Mouse (Mus musculus) spleen, adult 2 months (tissue): ENCODE data around the gene Hcfc1r1. TPM values are rescaled to one million over a fixed set of nuclear protein-coding genes. Genes with fewer than 3 reads are reported as not detected.

Source experiments
- DNase-seq, 2 experiments: peaks; one replicate each; pipeline versions ENCODE4 v3.0.0 to v3.0.0-alpha.2; 2012 to 2021; ENCODE audit warnings: low spot score in 2 of 2, low read depth in 1 of 2
- H3K27ac ChIP-seq: fragments of 200-500 bp; 2 replicates; pipeline ENCODE4 v1.5.1; 2012; ENCODE audit warnings: low read length, inconsistent platforms; ENCODE audit not compliant: insufficient read depth
- H3K27me3 ChIP-seq: fragments of 200-500 bp; 2 replicates; pipeline ENCODE4 v1.6.1; 2012; ENCODE audit warnings: mild to moderate bottlenecking, moderate library complexity, low read length, inconsistent platforms; ENCODE audit not compliant: control insufficient read depth, insufficient read depth
- H3K36me3 ChIP-seq: fragments of 200-500 bp; 2 replicates; pipeline ENCODE4 v1.6.1; 2012; ENCODE audit warnings: mild to moderate bottlenecking, low read length, inconsistent platforms; ENCODE audit not compliant: control insufficient read depth, insufficient read depth
- H3K4me1 ChIP-seq: fragments of 200-500 bp; 2 replicates; pipeline ENCODE4 v1.6.1; 2011; ENCODE audit warnings: inconsistent platforms; ENCODE audit not compliant: control insufficient read depth, insufficient read depth, insufficient read length
- H3K4me3 ChIP-seq: fragments of 200-500 bp; 2 replicates; pipeline ENCODE4 v1.5.1; 2011; ENCODE audit warnings: mild to moderate bottlenecking, inconsistent platforms; ENCODE audit not compliant: insufficient read depth, insufficient read length; ENCODE audit errors: extremely low read depth
- CTCF ChIP-seq: fragments of 200-500 bp; IDR thresholded peaks from 2 replicates; pipeline ENCODE4 v1.5.1; 2011; ENCODE audit warnings: mild to moderate bottlenecking, inconsistent platforms; ENCODE audit not compliant: insufficient read depth, insufficient read length, insufficient replicate concordance; ENCODE audit errors: extremely low read depth
- POLR2A ChIP-seq: fragments of 200-500 bp; IDR thresholded peaks from 2 replicates; pipeline ENCODE4 v1.6.1; 2011; ENCODE audit warnings: low read depth, low read length, inconsistent platforms
- WGBS: fragments of 180-500 bp; shearing (Covaris S2); methylation state at CpG from one replicate; pipeline ENCODE4 v1.1.7; 2018; 5-methylcytosine and 5-hydroxymethylcytosine counted together
- polyA plus RNA-seq: library from polyadenylated mRNA; depleted of rRNA; stranded (reverse); fragments of >200 nt; gene quantifications from 2 replicates; pipeline ENCODE4 v1.2.3, GENCODE M21; 2012

Gene Hcfc1r1
- polyA plus RNA-seq, 1 experiment = 75.0 TPM

DNA sequence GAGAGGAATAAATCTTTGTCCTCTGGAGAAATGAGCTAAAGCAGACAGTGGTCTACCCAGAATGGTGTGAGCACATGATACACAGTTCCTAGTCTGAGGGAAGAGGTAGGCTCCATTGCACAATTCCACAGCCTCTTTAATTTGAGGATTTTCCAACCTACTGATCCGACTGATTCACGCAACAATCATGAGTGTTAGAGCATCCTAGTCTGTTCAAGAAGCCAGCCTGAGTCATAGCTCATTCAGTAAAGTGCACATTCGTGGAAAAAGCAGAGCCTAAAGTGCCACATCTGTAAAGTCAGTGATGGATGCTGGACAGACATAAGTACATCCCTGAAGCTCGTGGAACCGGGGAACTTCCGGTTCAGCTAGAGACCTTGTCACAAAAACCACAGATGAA, 22.0 kb upstream of the Hcfc1r1 start:
- no peak overlapping the region for H3K27ac ChIP-seq
- no peaks in the 10 kb centered on the region for H3K36me3 ChIP-seq
- WGBS = 58% methylated on average over 6 of the region's 6 CpGs
- H3K4me3 ChIP-seq = no peak overlapping the region
- TF ChIP-seq CTCF = no peak
- no peak for TF ChIP-seq POLR2A
- no peaks in the 10 kb centered on the region for H3K27me3 ChIP-seq
- H3K4me1 ChIP-seq = peaks cover 2% of the 10 kb centered on the region; the same call in 1 of the 2 replicates
- no peak for DNase-seq

DNA sequence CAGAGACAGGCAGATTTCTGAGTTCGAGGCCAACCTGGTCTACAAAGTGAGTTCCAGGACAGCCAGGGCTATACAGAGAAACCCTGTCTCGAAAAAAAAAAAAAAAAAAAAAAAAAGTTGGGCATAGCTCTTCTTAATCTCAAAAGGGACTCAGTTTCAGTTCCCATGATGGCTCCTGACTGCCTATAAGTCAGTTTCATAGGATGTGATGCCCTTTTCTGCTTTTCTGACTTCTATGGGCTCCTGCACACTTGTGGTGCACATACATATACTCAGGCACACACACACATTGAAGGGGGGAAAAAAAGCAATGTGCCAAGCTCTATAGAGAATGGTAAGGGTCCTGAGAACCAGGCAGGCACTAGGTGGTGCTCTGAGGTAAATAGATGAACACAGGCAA, 20.1 kb upstream of the Hcfc1r1 start:
- Histone ChIP-seq H3K36me3 (no peaks in the 10 kb centered on the region), H3K4me1 (no peaks in the 10 kb centered on the region), H3K27me3 (no peaks in the 10 kb centered on the region), H3K27ac (no peak overlapping the region), H3K4me3 (no peak overlapping the region)
- TF ChIP-seq CTCF (no peak), POLR2A (no peak)
- WGBS = 49% methylated on average over 2 of the region's 2 CpGs
- DNase-seq = no peak

- TF ChIP-seq CTCF (no peak), POLR2A (no peak)
- no peak for DNase-seq
- Histone ChIP-seq H3K27me3 (no peaks in the 10 kb centered on the region), H3K4me1 (no peaks in the 10 kb centered on the region), H3K36me3 (no peaks in the 10 kb centered on the region), H3K27ac (no peak overlapping the region), H3K4me3 (no peak overlapping the region)
- WGBS = 29% methylated on average over 6 of the region's 6 CpGs
Observed at GRCm38 (mm10) chr17:23654001-23654400, 19.4 kb upstream of the Hcfc1r1 start.

DNA sequence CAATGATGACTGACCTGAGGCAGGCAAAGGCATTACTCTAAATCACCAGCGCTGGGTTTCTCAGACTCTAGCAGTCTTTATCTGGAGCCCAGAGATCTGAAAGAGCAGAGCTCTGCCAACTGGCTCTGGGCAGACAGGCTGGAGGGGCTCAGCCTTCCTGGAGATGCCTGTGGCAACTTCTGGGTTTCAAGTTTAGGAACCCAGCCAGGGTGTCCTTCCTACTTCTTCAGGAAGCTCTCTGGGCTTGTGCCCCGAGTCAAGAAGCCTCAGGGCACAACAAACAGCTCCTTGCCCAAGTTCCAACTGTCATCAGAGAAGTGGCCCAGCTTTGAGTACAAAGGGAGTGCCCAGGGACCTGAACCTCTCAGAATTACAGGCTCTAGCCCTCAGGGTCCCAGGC, 19.0 kb upstream of the Hcfc1r1 start:
- H3K36me3 ChIP-seq = no peaks in the 10 kb centered on the region
- H3K4me1 ChIP-seq = no peaks in the 10 kb centered on the region
- no peak overlapping the region for H3K4me3 ChIP-seq
- WGBS = 28% methylated on average over 2 of the region's 2 CpGs
- no peaks in the 10 kb centered on the region for H3K27me3 ChIP-seq
- TF ChIP-seq CTCF (no peak), POLR2A (no peak)
- H3K27ac ChIP-seq = no peak overlapping the region
- DNase-seq = no peak

DNA sequence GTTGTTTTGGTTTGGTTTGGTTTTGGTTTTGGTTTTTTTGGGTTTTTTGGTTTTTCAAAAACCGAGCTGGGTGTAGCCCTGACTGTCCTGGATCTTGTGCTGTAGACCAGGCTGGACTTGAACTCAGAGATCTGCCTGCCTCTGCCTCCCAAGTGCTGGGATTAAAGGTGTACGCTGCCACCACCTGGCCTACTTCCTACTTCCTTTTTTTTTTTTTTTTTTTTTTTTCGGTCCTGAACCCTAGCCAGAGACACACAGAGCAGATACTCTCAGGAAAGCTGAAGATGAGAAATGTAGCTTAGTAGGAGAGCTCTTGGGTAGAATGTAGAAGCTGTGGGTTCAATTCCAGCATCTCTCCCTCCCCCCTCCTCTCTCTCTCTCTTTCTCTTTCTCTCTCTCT, 14.9 kb upstream of the Hcfc1r1 start:
- WGBS = 69% methylated on average over 3 of the region's 3 CpGs
- DNase-seq = no peak
- Histone ChIP-seq H3K4me3 (no peak overlapping the region), H3K27ac (no peak overlapping the region), H3K36me3 (no peaks in the 10 kb centered on the region), H3K27me3 (peaks cover 3% of the 10 kb centered on the region), H3K4me1 (peaks cover 7% of the 10 kb centered on the region; the same call in 1 of the 2 replicates)
- TF ChIP-seq POLR2A (no peak), CTCF (no peak)

- TF ChIP-seq POLR2A (no peak), CTCF (peak; percentile 59)
- Histone ChIP-seq H3K27ac (no peak within 1 kb of the TSS), H3K4me1 (peaks cover 10% of the 10 kb centered on the region; the same call in 1 of the 2 replicates), H3K36me3 (no peaks in the 10 kb centered on the region), H3K4me3 (peak within 1 kb of the TSS; percentile 31; the same call in 1 of the 2 replicates), H3K27me3 (peaks cover 3% of the 10 kb centered on the region)
- peak in 1 of 2 experiments; percentile 46 for DNase-seq
- WGBS = 7% methylated on average over 27 of the region's 27 CpGs
Observed at GRCm38 (mm10) chr17:23660117-23660875, 13.1 kb upstream of the Hcfc1r1 start, which contains the start of gene Bicdl2. Gene Bicdl2 (plus strand): TSS chr17:23660506.

DNA sequence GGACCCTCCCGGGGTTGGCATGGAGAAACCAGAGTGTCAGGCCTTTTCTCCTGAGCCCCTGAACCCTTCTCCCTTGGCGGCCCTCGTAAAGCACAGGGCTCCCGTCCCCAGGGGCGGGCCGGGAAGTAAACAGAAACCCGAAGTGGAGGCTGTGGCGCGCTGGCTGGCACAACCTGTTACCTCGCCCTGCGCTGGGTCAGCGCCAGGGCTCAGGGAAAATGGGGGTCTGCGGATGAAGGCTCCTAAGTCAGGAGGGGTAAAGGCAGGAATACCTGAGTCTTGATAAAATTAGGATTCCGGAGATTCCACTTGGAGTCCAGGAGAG, 12.6 kb upstream of the Hcfc1r1 start:
- WGBS = 4% methylated on average over 14 of the region's 14 CpGs
- TF ChIP-seq POLR2A = no peak
- no peak for TF ChIP-seq CTCF
- H3K4me1 ChIP-seq = peaks cover 10% of the 10 kb centered on the region; the same call in 1 of the 2 replicates
- H3K27ac ChIP-seq = no peak overlapping the region
- H3K4me3 ChIP-seq = no peak overlapping the region
- peaks cover 3% of the 10 kb centered on the region for H3K27me3 ChIP-seq
- no peak for DNase-seq
- H3K36me3 ChIP-seq = no peaks in the 10 kb centered on the region
